Mouse (Mus musculus) liver, postnatal 0 days (tissue): ENCODE measurements at regions not wholly inside any gene's neighbourhood (a gene's known extent, or its start where the extent isn't known, plus 50 kb on each side); places are given as distances from the start of the nearest gene placed in this dataset.

ENCODE experiments used
- CTCF ChIP-seq: sonication (generic); IDR thresholded peaks from 2 replicates; pipeline ENCODE4 v1.5.1; 2016; ENCODE audit warnings: antibody characterized with exemption, low read depth
- EP300 ChIP-seq: IDR thresholded peaks from 2 replicates; pipeline ENCODE4 v1.6.1; 2016; ENCODE audit warnings: antibody characterized with exemption, low read depth, mild to moderate bottlenecking

- TF ChIP-seq CTCF (no peak), EP300 (no peak)
Observed at GRCm38 (mm10) chr1:183717060-183717459, 296.0 kb upstream of the Dusp10 start.
